Mouse (Mus musculus) liver, adult (tissue): ENCODE measurements around the gene Rtbdn.

Source experiments
- GATA4 ChIP-seq: IDR thresholded peaks from 2 replicates; pipeline ENCODE4 v1.6.1; 2014; ENCODE audit warnings: mild to moderate bottlenecking, low read length; ENCODE audit not compliant: insufficient replicate concordance

Rtbdn gene

DNA sequence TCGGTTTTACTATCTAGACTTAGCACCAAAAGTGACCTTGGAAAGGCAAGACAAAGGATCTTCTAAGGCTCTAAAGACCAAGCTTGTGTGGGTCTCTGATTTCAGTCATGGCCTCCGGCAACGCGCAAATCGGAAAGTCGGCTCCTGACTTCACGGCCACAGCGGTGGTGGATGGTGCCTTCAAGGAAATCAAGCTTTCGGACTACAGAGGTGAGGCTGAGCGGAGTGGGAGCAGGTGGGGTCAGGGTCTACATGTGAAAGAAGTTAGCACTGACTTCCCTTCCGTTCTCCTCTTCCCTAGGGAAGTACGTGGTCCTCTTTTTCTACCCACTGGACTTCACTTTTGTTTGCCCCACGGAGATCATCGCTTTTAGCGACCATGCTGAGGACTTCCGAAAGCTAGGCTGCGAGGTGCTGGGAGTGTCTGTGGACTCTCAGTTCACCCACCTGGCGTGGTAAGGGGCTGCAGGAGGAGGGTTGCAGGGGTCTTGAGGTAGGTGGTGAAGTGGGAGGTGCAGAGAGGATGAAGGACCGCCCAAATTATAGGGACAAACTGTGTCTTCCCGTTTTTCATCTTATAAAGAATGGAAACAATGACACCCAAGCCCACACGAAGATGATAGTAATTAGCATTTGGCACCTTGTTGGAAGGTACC, 23.5 kb downstream of the Rtbdn start:
- no peak for TF ChIP-seq GATA4

DNA sequence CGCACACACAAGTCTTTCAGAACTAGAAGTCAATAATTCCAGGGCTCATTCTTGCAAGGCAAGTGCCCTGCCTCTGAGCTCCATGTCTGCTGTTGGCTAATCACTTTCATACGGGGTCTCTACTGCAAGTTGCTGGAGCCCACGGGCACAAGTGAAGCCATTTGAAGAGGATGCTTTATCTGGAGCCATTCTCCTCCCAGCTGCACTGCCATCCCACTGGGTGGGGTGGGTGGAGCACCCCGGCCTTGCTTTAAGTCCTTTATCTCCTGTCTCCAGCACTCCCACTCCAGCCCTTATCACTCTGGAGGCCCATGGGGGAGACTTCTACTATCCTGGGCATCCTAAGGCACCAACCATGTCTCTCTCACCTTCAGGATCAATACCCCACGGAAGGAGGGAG, 24.1 kb downstream of the Rtbdn start:
- no peak for TF ChIP-seq GATA4

DNA sequence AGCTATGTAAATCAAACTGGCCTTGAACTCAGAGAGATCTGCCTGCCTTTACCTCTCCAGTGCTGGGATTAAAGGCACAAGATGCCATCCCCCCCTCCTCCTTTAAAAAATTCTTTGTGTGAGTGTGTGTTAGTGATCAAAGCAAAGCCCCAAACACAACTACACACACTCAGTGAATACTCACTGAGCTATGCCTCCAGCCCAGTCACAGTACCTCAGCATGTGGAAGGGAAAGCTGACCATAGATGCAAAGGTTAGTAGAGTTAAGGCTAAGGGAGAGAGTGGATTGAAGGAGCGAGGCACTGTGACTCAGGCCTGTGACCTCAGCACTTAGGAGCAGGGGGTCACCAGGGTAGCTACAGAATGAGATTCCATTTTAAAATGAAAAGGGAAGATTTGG, 26.3 kb downstream of the Rtbdn start:
- no peak for TF ChIP-seq GATA4

DNA sequence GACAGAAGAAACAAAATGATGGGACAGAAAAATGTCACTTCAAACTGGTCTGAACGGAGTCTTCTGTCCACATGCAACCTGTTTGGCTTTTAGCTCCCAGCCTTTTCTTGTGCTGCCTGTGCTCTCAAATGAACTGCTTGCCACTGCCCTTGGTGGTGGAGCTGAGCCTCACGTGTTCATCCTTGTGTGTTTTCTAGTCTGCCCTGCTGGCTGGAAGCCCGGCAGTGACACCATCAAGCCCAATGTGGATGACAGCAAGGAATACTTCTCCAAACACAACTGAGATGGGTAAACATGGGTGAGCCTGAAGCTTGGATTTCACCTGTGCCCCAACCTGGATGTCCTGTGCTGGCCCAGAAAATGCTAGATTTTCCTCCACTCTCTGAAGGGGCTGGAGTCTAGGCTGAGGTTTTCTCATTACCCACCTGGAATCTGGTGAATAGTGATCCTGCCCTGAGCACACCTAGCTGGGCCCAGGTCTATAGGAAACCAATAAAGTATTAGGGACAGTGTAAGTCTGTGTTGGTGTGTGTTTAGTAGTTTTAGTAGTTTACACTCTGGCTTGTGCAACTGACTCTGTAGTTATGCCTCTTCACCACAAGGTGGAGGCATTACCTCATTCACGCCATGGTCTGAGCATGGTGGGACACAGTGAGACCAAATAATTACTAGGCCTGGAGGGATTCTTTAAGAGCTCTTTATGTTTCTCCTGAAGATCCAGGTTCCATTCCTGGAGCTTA, 27.2 kb downstream of the Rtbdn start:
- no peak for TF ChIP-seq GATA4

DNA sequence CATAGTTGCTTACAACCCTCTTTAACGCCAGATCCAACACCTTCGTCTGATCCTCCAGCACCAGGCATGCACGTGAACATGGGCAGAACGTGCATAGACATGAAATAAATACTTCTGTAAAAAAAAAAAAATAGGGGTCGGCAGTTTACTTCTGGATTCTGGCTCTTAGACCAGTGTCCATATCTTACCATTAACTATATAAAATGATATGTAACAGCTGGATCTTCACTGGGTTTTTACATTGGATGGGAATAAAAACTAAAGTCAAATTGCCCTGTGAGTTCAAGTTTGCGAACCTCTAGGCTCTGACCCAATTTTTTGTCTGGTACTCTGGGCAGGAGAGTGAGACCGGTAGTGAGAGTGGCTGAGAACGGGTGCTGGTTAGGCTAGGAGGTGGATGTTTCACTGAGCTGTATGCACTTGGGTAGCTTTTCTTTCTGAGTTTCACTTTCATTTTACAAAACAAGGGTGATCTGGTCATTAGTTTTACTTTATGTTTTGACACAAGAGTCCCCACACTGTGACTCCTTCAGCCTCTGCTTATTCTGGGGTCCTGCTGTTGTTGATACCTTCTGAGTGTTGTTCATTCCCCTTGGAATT, 27.9 kb downstream of the Rtbdn start:
- no peak for TF ChIP-seq GATA4

DNA sequence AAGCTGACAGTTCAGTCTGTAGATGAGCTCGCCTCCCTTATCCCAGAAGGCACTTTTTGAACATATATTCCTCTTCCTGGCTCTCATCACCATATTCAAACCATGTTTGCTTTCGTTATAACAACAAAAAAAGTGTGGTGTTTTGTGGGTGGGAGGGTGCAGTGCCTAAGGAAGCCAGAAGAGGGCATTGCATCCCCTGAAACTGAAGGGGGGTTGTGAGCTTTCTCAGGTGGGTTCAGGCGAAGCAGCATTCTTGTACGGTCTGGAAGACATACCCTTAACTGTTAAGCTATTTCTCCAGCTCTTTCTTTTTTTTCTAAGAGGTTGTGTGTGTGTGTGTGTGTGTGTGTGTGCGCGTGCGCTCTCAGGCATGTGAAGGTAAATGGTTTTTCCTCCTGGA, 28.6 kb downstream of the Rtbdn start:
- no peak for TF ChIP-seq GATA4

DNA sequence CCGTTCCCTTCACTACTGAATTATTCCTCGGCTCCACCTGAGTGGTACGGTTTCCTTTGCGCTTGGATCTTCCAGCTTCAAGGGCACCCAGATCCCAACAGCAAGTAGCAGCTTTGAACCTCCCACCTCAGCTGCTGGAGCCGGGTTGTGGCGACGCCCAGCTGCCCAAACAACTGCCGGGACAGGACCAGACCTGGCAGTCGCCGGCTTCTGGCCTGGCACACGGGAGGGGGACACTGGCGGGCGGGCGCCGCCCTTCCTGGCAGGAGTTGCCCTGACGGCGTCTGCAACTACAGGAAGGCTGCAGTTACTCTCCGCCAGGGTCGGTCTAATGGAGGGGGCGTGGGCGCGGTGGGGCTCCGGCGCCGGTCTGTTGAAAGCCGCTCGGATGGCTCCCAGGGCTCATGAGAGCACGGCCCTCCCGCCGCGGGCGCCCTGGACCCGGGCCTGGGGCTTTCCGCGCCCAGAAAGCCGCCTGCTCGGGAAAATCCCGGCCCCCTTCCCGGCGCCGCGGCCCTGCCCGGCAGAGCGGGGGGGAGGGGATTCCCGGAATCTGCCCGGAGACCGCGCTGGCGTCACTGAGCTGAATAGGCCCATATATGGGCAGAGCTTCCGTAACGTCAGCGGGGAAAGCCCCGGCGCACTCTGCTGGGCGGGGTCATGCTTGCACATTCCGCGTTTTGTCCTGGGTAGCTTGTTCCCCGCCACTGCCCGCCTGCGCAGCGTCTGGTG, 29.4 kb downstream of the Rtbdn start:
- no peak for TF ChIP-seq GATA4

DNA sequence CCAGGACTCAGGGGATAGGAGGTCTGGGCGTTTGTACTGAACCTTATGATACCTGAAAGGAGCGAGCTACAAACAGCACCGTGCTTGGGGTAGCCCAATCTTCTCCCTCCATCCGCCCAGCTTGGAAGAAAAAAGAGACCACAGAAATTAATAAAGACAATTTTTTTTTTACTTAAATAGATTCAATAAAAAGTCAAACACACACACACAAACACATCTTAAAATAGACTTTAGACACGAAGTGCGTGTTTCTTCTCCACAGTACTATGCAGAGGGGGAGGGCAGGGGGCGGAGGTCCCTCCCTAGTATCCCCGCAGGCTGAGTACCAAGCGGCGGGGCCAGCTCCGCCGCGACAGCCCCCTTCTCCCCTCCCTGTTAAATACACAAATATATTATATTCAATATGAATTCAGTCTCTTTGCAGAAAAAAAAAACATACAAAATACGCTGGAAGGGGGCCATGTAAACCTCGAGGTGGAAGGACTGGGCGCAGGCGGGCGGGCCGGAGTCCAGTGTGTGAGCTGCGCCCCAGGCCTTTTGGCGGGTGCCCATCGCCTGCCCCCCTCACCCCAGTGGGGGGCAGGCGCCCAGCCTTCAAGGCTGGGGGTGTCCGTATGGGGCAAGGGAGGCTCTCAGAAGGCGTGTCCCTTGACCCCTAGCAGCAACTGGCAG, 30.1 kb downstream of the Rtbdn start:
- no peak for TF ChIP-seq GATA4

DNA sequence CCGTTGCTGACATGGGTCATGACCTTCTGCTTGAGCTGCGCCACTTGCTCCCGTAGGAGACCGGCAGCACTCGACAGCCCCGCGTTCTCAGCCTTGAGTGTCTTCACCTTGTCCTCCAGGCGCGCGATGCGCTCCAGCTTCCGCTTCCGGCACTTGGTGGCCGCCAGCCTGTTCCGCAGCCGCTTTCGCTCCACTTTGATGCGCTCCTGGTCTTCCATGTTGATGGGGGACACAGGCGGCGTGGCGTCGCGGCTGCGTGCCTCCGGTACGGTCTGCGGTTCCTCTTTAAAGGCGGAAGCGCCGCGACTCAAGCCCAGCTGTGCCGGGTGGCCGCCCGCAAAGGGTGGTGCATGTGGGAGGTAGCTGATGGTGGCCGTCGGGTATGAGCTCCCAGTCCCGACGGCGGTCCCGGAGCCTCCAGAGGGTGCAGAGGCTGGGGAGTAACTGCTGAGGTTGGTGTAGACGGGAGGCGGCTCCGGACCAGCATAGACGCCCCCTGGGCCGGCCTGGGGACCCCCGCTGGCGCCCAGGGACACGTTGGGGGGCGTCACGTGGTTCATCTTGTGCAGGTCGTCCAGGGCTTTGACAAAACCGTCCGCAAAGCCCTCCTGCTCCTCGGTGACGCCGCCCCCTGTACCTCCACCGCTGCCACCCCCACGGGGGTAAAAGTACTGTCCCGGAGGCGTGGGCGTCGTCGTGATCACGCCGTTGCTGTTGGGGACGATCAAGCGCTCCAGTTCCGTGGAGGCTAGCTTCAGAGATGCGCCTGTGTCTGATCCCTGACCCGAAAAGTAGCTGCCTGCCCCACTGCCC, 30.9 kb downstream of the Rtbdn start:
- no peak for TF ChIP-seq GATA4

DNA sequence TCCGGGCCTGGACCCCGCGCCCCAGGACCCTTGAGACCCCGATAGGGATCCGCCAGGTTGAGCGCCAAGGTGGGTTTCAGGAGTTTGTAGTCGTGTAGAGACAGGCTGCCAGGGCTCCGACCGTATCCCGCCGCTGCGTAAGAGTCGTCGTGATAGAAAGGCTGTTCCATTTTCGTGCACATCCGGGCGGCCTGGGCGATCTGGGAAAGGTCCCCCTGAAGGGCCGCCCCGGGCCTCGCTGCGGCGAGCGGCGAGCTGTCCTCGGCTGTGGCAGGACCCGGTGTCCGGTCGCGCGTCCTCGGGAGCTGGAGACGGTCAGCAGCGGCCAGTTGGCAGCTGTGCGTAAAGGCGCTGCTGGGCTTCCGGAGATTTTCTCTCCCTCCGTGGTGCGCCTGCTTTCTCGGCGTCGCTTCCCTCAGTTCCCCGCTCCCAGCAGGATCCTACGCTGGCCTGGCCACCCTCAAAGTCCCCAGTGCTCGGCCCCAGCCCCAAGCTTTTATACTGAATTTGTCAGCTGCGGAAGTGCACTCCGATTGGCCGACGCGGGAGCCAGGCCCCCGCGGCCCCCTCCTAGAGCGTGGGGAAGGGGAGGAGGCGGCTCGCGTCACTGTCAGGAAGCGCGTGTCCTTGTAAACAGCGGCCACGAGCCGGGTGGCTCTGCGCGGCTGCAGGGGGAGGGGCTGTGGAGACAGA, 31.6 kb downstream of the Rtbdn start, which contains the start of gene Junb:
Junb (minus strand) TSS at position 471 of the 693 bp plus-strand sequence.
- TF ChIP-seq GATA4, result no peak

DNA sequence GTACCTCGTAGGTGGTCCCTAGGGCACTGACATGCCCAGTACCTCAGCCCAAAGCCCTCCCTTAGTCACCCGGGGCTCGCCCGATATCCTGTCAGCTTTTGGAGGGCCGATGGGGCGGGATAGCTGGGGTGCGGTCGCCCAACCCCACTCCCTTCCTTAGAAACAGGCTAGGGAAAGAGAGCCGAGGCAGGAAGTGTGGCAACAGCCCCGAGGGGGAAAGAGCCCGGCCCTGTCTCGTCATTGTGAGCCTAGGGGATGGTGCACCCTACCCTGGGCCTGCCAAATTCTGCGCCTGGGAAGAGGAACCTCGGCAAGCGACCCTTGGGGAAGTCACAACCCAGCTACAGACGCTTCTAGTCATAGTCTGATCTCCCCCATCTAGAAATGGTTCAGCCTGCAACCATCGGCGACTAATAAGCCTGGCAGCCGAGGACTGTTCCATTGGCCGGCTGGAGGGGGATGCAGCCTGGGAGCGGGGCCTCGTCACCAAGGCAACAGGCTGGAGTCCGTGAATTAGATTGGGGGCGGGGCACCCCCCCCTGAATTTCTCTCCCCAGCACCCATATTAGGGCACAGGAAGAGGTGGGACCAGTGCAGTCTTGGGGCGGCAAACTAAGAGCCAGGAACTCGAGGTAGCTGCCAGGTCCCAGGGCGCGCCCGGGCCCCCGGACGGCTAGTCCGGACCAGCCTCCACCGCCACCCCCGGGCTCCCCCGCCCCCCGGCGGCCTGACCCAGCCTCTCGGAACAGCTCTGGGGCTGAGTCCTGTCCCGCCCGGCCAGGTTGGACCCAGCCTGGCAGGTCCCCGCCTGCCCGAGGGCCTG, 33.0 kb downstream of the Rtbdn start:
- no peak; the same call in 1 of the 2 replicates for TF ChIP-seq GATA4

DNA sequence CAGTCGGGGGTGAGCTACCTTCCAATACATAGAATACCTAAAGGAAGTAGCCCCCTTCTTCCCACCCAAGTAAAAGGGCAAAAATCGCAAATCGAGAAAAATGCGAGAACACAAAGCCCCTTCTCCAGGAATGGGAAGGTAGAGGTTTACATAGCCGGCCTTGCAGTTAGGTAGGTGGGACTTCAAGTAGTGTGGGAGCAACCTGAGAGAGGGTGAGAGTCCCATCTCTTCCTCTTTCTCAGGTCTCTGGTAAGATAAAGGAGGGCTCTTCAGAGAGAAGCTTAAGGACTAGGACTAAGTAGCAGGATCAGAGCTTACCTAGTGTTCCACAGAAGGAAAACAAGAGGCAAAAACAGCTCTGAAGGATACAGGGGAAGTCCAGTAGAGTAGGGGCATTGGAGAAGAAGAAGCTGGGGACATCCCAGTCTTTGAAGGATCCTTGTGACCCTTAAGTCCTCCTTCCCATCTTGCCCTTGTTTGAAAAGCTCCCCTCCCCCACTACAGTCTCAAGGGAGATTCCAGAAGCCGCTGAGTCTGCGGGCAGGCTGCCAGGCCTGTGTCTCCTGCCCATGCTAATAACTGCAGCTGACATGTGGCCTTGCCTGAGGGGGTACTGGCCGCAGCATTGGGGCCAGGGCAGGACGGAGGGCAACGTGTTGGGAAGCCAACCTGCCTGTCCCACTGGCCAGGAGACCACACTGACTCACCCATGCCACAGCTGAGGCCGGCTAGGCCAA, 34.0 kb downstream of the Rtbdn start:
- no peak for TF ChIP-seq GATA4
